Mouse (Mus musculus) left cerebral cortex, adult 2 months (tissue): ENCODE data around the gene Shmt1. TPM values are rescaled to one million over a fixed set of nuclear protein-coding genes. Genes with fewer than 3 reads are reported as not detected.

ENCODE experiments used
- DNase-seq, 2 experiments: peaks; one replicate each; pipeline ENCODE4 v3.0.0; 2021 to 2022; ENCODE audit warnings: low spot score in 2 of 2, mixed read lengths in 1 of 2; ENCODE audit errors: extremely low spot score in 1 of 2
- H3K27ac ChIP-seq: fragments of 200-600 bp; 2 replicates; pipeline ENCODE4 v1.8.1; 2022
- H3K4me3 ChIP-seq: fragments of 200-600 bp; 2 replicates; pipeline ENCODE4 v1.8.1; 2022
- CTCF ChIP-seq: fragments of 200-600 bp; IDR thresholded peaks from 2 replicates; pipeline ENCODE4 v1.8.1; 2022; ENCODE audit warnings: antibody characterized with exemption, mild to moderate bottlenecking, moderate library complexity
- intact Hi-C: fragments of 180-260 bp; cut with DNase I; formaldehyde crosslinking; loops from one replicate; pipeline ENCODE4 v1.15.1; 2025
- total RNA-seq, 2 experiments: library from RNA; stranded (reverse); gene quantifications; 2 replicates each; pipeline ENCODE4 v1.2.3; 2021

Shmt1 gene
- total RNA-seq, 2 experiments from 2014 or later, result 2.2 to 3.1 TPM

DNA sequence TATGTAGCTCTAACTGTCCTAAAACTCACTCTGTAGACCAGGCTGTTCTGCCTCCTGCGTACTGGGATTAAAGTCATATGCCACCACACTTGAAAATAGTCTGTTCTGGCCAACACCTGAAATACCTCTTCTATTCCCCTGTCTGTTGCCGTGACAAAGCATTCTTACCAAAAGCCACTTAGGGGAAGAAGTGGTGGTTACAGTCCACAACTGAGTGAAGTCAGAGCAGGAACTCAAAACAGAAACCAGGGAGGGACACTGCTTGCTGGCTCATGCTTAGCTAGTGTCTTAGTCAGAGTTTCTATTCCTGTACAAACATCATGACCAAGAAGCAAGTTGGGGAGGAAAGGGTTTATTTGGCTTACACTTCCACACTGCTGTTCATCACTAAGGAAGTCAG, 42.2 kb downstream of the Shmt1 start:
- H3K4me3 ChIP-seq, result no peak overlapping the region
- DNase-seq, result no peak
- H3K27ac ChIP-seq, result no peak overlapping the region
- intact Hi-C loops, result no loop called here
- TF ChIP-seq CTCF, result no peak

GRCm38 (mm10) chr11:60766969-60767368, 44.5 kb downstream of the Shmt1 start:
- TF ChIP-seq CTCF, result peak; percentile 30
- H3K27ac ChIP-seq, result no peak overlapping the region
- DNase-seq, result no peak
- intact Hi-C loops, result no loop called here
- no peak overlapping the region for H3K4me3 ChIP-seq

DNA sequence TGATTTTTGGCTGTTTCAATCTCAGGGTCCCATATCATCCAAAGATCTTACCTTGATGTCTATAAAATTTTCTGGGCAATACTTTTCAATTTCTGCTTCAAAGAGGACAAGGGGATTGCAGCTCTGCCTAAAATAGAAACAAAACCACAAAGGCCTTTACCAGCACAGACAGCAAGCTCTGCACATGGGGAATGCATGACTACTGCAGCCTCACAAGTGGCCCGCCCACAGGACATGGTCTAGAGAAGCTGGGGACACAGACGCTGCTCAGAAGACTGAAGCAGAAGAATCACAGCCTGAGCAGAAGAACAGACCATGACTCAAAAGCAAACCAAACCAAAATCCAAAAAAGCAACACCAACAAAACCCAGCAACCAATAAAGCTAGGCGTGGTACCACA, 49.8 kb downstream of the Shmt1 start:
- no peak for DNase-seq
- intact Hi-C loops, result no loop called here
- Histone ChIP-seq H3K27ac (no peak overlapping the region), H3K4me3 (no peak overlapping the region)
- no peak for TF ChIP-seq CTCF

GRCm38 (mm10) chr11:60755570-60755969, 55.9 kb downstream of the Shmt1 start:
- Histone ChIP-seq H3K4me3 (no peak overlapping the region), H3K27ac (no peak overlapping the region)
- intact Hi-C loops, result no loop called here
- no peak for DNase-seq
- TF ChIP-seq CTCF, result no peak

DNA sequence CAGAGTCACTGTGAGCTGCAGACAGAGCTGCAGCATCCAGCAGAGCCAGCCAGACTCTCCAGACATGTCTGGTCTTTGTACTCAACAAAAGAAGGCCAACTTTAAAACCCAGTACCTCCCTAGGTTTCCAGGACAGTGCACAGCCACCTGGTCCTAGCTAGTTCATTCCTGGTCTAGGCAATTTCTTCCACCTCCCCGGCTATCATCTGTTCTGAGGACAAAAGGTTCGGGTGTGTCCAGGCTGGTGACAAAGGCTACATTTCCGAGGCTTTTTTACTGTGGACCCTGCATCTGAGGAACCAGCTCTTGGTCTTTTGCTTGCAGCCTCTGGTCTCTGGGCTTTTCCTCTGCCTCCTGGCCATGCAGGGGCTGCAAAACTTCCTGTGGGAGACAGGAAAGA, 71.2 kb downstream of the Shmt1 start:
- no peak for TF ChIP-seq CTCF
- no peak for DNase-seq
- Histone ChIP-seq H3K4me3 (no peak overlapping the region), H3K27ac (no peak overlapping the region)
- intact Hi-C loops, result no loop called here

Other genes with a start within 250 kb of the Shmt1 start
- gene Llgl1, start 112.0 kb downstream of the Shmt1 start, total RNA-seq, result 10 to 100 TPM; 37.8 to 37.9 TPM
- gene Flii, start 84.5 kb downstream of the Shmt1 start, total RNA-seq, result 10 to 100 TPM; 65.0 to 65.3 TPM
- gene Mief2, start 83.3 kb downstream of the Shmt1 start, total RNA-seq, result 10 to 100 TPM; 17.9 to 20.8 TPM
- gene Top3a, start 34.4 kb downstream of the Shmt1 start, total RNA-seq, result 1 to 10 TPM; 5.0 to 6.1 TPM
- gene Smcr8, start 34.2 kb downstream of the Shmt1 start, total RNA-seq, result 10 to 100 TPM; 31.0 to 32.6 TPM
- gene Dhrs7b, start 18.9 kb upstream of the Shmt1 start, total RNA-seq, result 10 to 100 TPM; 27.3 to 28.4 TPM
- gene Tmem11, start 67.6 kb upstream of the Shmt1 start, total RNA-seq, result 10 to 100 TPM; 28.8 to 31.0 TPM
- 10 to 100 TPM; 10.1 to 11.3 TPM for gene Natd1, start 103.0 kb upstream of the Shmt1 start, total RNA-seq
- gene Map2k3, start 120.3 kb upstream of the Shmt1 start, total RNA-seq, result 10 to 100 TPM; 18.4 to 23.6 TPM
- 10 to 100 TPM; 19.0 to 19.2 TPM for gene Kcnj12, start 210.8 kb upstream of the Shmt1 start, total RNA-seq